8 mouse cellular contexts compared by ENCODE assay signal in genomic region chr12:117728178-117728611, GRCm38 (mm10).
DNase-seq lines count a peak whose midpoint lies in the region; ATAC-seq lines count a peak whose summit lies in the region.

No protein-coding gene starts in this region.

- H3K4me3 ChIP-seq in heart, embryonic 12.5 days = no peak overlapping the region
- H3K4me3 ChIP-seq in embryonic facial prominence, embryonic 10.5 days = no peak overlapping the region
- H3K4me3 ChIP-seq in liver, embryonic 12.5 days = no peak overlapping the region

- peaks cover 18% of the 10 kb centered on the region for H3K4me1 ChIP-seq in heart, embryonic 12.5 days (replicated peaks)
- peaks cover 10% of the 10 kb centered on the region for H3K4me1 ChIP-seq in embryonic facial prominence, embryonic 10.5 days
- H3K4me1 ChIP-seq in liver, embryonic 12.5 days = no peaks in the 10 kb centered on the region; the same call in 1 of the 2 replicates

- no peak for DNase-seq in heart, postnatal 25 days (ENCODE audit: low spot score)
- peak; percentile 59 for DNase-seq in MN1 (ENCODE audit: low spot score)
- DNase-seq in embryonic facial prominence, embryonic 10.5 days (ENCODE audit: low spot score) = peak; percentile 64
- DNase-seq in left cerebral cortex, adult 11 months (ENCODE audit: low spot score) = no peak
- DNase-seq in c-Kit-positive CD71-positive TER-119-positive erythroid progenitor cells, embryonic 14.5 days (ENCODE audit: low spot score) = no peak

- H3K9me3 ChIP-seq in heart, embryonic 12.5 days (replicated peaks) = no peaks in the 10 kb centered on the region
- H3K9me3 ChIP-seq in embryonic facial prominence, embryonic 10.5 days = no peaks in the 10 kb centered on the region
- H3K9me3 ChIP-seq in liver, embryonic 12.5 days (replicated peaks) = no peaks in the 10 kb centered on the region

- H3K27ac ChIP-seq in heart, embryonic 12.5 days (ENCODE audit: poor library complexity, severe bottlenecking) = peak overlapping the region; percentile 5; the same call in 1 of the 2 replicates
- H3K27ac ChIP-seq in embryonic facial prominence, embryonic 10.5 days (replicated peaks) = no peak overlapping the region; the same call in 1 of the 2 replicates
- H3K27ac ChIP-seq in liver, embryonic 12.5 days = 0 out of 2 replicates have a peak overlapping the region, but pooled peaks have one; percentile 20

- H3K9ac ChIP-seq in heart, embryonic 12.5 days = no peak overlapping the region
- H3K9ac ChIP-seq in liver, embryonic 12.5 days = no peak overlapping the region

- ATAC-seq in heart, embryonic 12.5 days (ENCODE audit: insufficient number of reproducible peaks, low FRiP score) = no peak
- no peak for ATAC-seq in liver, embryonic 12.5 days
- ATAC-seq in activated CD4-positive, CD25-positive, alpha-beta regulatory T cell, adult 4 months = no peak

- intact Hi-C loops in heart, postnatal 25 days (cut with DNase I) = no loop called here

- WGBS in heart, embryonic 12.5 days = 27% methylated on average over 3 of the region's 3 CpGs
- 41% methylated on average over 3 of the region's 3 CpGs for WGBS in embryonic facial prominence, embryonic 10.5 days
- WGBS in liver, embryonic 12.5 days (ENCODE audit: insufficient replicate concordance) = 35% methylated on average over 3 of the region's 3 CpGs

- no peak overlapping the region for H3K4me2 ChIP-seq in heart, embryonic 12.5 days
- no peak overlapping the region for H3K4me2 ChIP-seq in liver, embryonic 12.5 days

- peaks cover 14% of the 10 kb centered on the region; the same call in 1 of the 2 replicates for H3K36me3 ChIP-seq in heart, embryonic 12.5 days
- H3K36me3 ChIP-seq in embryonic facial prominence, embryonic 10.5 days (replicated peaks) = no peaks in the 10 kb centered on the region; the same call in 1 of the 2 replicates
- H3K36me3 ChIP-seq in liver, embryonic 12.5 days = no peaks in the 10 kb centered on the region

- H3K27me3 ChIP-seq in heart, embryonic 12.5 days (replicated peaks) = no peaks in the 10 kb centered on the region
- H3K27me3 ChIP-seq in embryonic facial prominence, embryonic 10.5 days (replicated peaks; ENCODE audit: low read depth, poor library complexity, severe bottlenecking) = no peaks in the 10 kb centered on the region
- no peaks in the 10 kb centered on the region for H3K27me3 ChIP-seq in liver, embryonic 12.5 days (replicated peaks)

Comparison
In these comparisons a context has a peak if more than half of its experiments do, and no peak if none do; other contexts are left out.
1. DNase-seq: peak in MN1 (single experiment) and embryonic facial prominence, embryonic 10.5 days (single experiment); none in heart, postnatal 25 days (single experiment), left cerebral cortex, adult 11 months (single experiment) and c-Kit-positive CD71-positive TER-119-positive erythroid progenitor cells, embryonic 14.5 days (single experiment).